Comparison of ENCODE assay signal across 7 mouse cellular contexts in genomic region chr9:57910254-57911160, GRCm38 (mm10). TPM values are rescaled to one million over a fixed set of nuclear protein-coding genes. Genes with fewer than 3 reads are reported as not detected.
DNase-seq lines count a peak whose midpoint lies in the region; ATAC-seq lines count a peak whose summit lies in the region.

TSS of gene Ubl7 (plus strand) at chr9:57910979.

- no peaks in the 10 kb centered on the region for H3K9me3 ChIP-seq in intestine, embryonic 16.5 days (ENCODE audit: control insufficient read depth, low read length)
- no peaks in the 10 kb centered on the region for H3K9me3 ChIP-seq in midbrain, embryonic 11.5 days (ENCODE audit: control insufficient read depth, low read length)

- peaks cover 5% of the 10 kb centered on the region; the same call in 1 of the 2 replicates for H3K4me1 ChIP-seq in intestine, embryonic 16.5 days (ENCODE audit: control insufficient read depth, insufficient read depth, low read length)
- H3K4me1 ChIP-seq in midbrain, embryonic 11.5 days (ENCODE audit: control insufficient read depth, insufficient read depth, low read length) = peaks cover 10% of the 10 kb centered on the region; the same call in 1 of the 2 replicates

- peak within 1 kb of the TSS; percentile 78 for H3K27ac ChIP-seq in intestine, embryonic 16.5 days (ENCODE audit: low read length)
- H3K27ac ChIP-seq in midbrain, embryonic 11.5 days (ENCODE audit: low read depth, low read length) = peak within 1 kb of the TSS; percentile 49; the same call in 1 of the 2 replicates

- ATAC-seq in intestine, embryonic 16.5 days = peak; percentile 98
- peak; percentile 97 for ATAC-seq in midbrain, embryonic 11.5 days (ENCODE audit: low FRiP score)

- H3K4me3 ChIP-seq in intestine, embryonic 16.5 days (ENCODE audit: low read length) = peak within 1 kb of the TSS; percentile 69
- H3K4me3 ChIP-seq in midbrain, embryonic 11.5 days (ENCODE audit: low read depth, low read length) = peak within 1 kb of the TSS; percentile 61

- peak within 1 kb of the TSS; percentile 68 for H3K4me2 ChIP-seq in intestine, embryonic 16.5 days (ENCODE audit: low read depth, low read length)
- H3K4me2 ChIP-seq in midbrain, embryonic 11.5 days = peak within 1 kb of the TSS; percentile 66

- no peaks in the 10 kb centered on the region for H3K36me3 ChIP-seq in intestine, embryonic 16.5 days (ENCODE audit: control insufficient read depth, insufficient read depth, low read length)
- no peaks in the 10 kb centered on the region for H3K36me3 ChIP-seq in midbrain, embryonic 11.5 days (ENCODE audit: control insufficient read depth, insufficient read depth, low read length)

- DNase-seq in adrenal gland, adult 8-10 months = peak; percentile 91
- DNase-seq in embryo, embryonic 9.5 days (ENCODE audit: extremely low spot score) = peak; percentile 91
- peak; percentile 78 to 90 for DNase-seq in gastrocnemius, postnatal 4 days (ENCODE audit: low spot score in 2 of 2)
- peak; percentile 91 to 92 for DNase-seq in left cerebral cortex, postnatal 36 days (ENCODE audit: low spot score in 2 of 2)
- DNase-seq in midbrain, embryonic 11.5 days (ENCODE audit: low spot score, missing footprints) = peak; percentile 97
- peak; percentile 89 for DNase-seq in skeletal muscle tissue, adult 2 months (ENCODE audit: low read depth, low spot score)

- H3K9ac ChIP-seq in intestine, embryonic 16.5 days (ENCODE audit: low read depth, low read length) = peak within 1 kb of the TSS; percentile 77
- peak within 1 kb of the TSS; percentile 81 for H3K9ac ChIP-seq in midbrain, embryonic 11.5 days (ENCODE audit: low read length)

- H3K27me3 ChIP-seq in intestine, embryonic 16.5 days (replicated peaks; ENCODE audit: control insufficient read depth, insufficient read depth, low read length) = no peaks in the 10 kb centered on the region
- no peaks in the 10 kb centered on the region for H3K27me3 ChIP-seq in midbrain, embryonic 11.5 days (ENCODE audit: control insufficient read depth, insufficient read depth, low read length)

- 1% methylated on average over 47 of the region's 47 CpGs for WGBS in intestine, embryonic 16.5 days
- WGBS in midbrain, embryonic 11.5 days = under 1% methylated on average over 47 of the region's 47 CpGs

- intact Hi-C loops in left cerebral cortex, postnatal 36 days (cut with DNase I) = loop anchor here (2.0 to 5.0 kb wide), 2 partner anchors 44 to 148 kb away; no protein-coding TSS in a partner anchor

RNA-seq across cellular contexts. Expression of gene Ubl7, which starts in this region (rescaled TPM):
- total RNA-seq in adrenal gland, adult 8-10 months (2022) = 10 to 100 TPM; 85.6 to 97.1 (median 88.7) TPM
- 10 to 100 TPM; 47.4 to 51.5 TPM for total RNA-seq in gastrocnemius, postnatal 4 days (2021)
- 91.3 and 91.6 TPM in 2 replicates for polyA plus RNA-seq in intestine, embryonic 16.5 days (2015; fragmentation: Nextera tagmentation; extraction: Ambion mirVana)
- 100 to 1,000 TPM; 108 to 128 TPM for total RNA-seq in left cerebral cortex, postnatal 36 days (2021)
- polyA plus RNA-seq in midbrain, embryonic 11.5 days (2014; fragmentation: Nextera tagmentation; extraction: Ambion mirVana) = 111 and 112 TPM in 2 replicates

Comparison
In these comparisons a context has a peak if more than half of its experiments do, and no peak if none do; other contexts are left out.
1. Peak in every context shown above with its lines: DNase-seq, ATAC-seq, H3K4me3 ChIP-seq and H3K27ac ChIP-seq.